Mouse (Mus musculus): ENCODE data around the gene Pdzd7.

GRCm38 (mm10) chr19:45018351-45018831 is 27.1 kb downstream of the Pdzd7 start:
- TF ChIP-seq CTCF (IDR thresholded peaks at IDR 0.05; ENCODE audit: low read depth, low read length) (no peak), POLR2A (IDR thresholded peaks at IDR 0.05; ENCODE audit: borderline replicate concordance, low read depth, low read length) (no peak)
